Mouse (Mus musculus) liver, postnatal 0 days (tissue): ENCODE measurements around the gene Cdc42.

Experiments
- CTCF ChIP-seq: sonication (generic); IDR thresholded peaks from 2 replicates; pipeline ENCODE4 v1.5.1; 2016; ENCODE audit warnings: antibody characterized with exemption, low read depth
- EP300 ChIP-seq: IDR thresholded peaks from 2 replicates; pipeline ENCODE4 v1.6.1; 2016; ENCODE audit warnings: antibody characterized with exemption, low read depth, mild to moderate bottlenecking

- TF ChIP-seq CTCF (no peak), EP300 (no peak)
Measured at GRCm38 (mm10) chr4:137336468-137336867, 21.1 kb downstream of the Cdc42 start.
